Mouse (Mus musculus): Measurements from ENCODE around the gene Creb3. TPM values are rescaled to one million over a fixed set of nuclear protein-coding genes. Genes with fewer than 3 reads are reported as not detected.

The Creb3 gene
- total RNA-seq, 1 experiment from 2014 or later, result 172 TPM

GRCm38 (mm10) chr4:43558028-43558630, 4.0 kb upstream of the Creb3 start:
- no peak for DNase-seq

DNA sequence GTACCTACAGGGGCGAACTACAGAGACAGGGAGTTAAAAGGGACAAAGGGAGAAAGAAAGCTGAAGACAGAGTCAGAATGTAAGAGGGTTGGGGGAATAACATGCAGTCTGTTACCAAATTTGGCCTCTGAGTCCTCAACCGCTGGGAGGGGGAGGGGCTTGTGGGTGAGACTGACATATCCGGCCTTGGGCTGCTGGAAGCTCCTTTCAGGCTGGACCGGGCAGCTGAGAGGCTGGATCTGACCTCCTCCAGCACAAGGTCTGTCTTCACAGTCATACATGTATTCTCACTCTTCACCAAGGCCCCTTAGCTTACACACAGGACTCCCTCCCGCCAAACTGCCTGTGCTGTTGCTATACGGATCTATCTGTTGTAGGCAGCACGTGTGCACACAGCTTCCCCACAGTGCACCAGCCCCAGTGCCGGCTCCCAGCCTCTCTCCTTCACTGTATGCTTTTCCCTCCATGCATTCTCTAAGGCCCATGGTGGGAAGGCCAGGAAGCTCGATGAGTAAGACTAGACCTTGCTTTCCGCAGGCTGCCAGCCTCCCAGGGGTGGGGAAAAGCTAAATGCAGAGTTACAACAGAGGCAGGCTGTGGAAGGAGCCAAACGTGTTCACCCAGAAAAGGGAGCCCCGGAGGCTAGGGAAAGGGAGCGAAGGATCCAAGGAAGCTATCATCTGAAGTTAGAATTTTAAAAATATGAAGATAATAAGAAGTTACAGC, 3.3 kb upstream of the Creb3 start:
- DNase-seq, result peak; percentile 81

DNA sequence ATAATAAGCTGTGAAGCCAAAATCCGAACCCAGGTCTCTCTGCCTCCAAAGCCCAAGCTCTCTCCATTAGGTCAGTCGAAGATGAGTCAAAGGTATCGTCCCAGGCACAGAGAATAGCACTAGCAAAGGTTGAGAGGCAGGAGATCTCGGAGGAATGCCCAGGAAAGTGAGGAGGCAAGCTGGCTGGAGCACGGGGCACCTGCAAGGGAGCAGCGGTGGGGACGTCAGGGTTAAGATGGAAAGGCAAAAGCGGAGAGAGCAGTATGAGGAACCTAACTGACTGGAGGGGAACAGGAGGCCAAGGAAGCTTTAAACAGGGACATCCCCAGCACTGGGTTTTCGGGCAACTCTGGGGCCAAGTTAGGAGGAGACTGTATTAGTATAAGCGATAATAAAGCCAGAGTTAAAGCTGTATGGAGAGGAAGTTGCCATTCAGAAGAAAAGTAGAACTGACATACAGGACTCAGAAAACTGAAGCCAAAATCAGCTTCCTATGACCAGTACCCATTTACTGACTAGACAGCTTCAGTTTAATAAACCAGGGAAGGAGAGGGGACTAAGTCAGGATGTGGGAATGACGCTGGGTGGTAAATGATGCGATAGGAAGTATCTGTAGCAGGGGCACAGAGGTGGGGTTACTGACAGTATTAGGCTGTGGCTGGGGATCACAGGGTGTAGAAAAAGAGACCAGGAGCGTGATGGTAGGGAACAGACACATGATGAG, 2.5 kb upstream of the Creb3 start:
- DNase-seq, result no peak

DNA sequence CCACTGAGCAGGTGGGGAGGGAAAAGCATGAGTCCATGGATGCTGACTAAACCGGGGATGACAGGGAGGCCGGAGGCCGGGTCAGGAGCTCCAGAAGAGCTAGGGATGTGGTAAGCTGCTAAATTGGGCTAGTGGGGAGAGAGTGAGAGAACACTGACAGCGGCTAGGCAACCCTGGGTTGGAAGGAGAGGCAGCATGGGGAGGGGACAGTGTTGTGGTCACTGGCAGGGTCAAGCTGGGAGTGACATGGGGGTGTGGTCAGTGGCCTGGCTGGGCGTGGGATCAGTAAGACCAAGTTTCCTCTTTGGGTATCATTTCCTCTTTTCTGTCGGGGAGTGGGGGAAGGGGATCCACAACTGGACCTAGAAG, 1.9 kb upstream of the Creb3 start:
- peak; percentile 40 for DNase-seq

DNA sequence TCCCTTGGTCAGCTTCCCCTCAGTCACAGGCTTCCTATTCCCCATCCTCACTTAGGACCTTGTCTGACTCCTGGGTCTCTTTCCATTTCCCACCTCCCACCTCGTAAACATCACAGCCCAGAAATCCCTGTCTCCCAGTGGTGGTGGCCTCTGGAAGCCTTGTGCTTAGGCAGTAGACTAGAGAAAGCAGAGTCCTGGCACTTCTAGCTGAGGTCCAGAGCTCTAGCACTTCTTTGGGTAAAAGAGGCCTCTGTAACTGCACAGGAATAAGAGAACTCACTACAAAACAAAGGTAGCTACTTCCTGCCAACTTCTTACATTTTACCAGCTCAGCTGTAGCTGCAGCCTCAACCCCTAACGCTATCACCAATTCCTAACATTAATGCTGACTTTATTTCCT, 1.2 kb upstream of the Creb3 start:
- no peak for DNase-seq

DNA sequence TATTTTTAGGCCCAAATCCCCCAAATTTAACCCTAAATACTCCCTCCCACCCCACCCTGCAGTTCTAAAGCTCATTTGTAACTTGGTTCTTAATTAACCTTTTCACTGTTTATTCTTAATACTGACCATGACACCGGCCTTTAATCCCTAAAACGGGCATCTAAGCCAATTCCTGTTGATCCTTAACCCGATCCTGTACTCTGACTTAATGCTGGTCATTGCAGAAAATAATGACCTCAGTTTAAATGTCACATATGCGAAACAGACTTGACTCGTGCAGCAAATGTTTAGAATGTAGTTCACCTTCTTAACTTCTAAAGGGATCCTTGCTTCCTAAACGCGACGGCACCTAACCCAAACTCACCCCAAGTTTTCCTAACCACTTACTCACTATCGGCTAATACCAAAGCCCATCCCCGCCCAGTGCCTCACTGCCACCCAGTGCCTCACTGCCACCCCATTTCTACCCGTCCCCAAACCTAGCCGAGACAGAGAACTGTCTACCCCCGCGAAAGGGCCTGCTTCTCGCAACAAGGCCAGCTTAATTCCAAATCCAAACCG, 616 bp upstream of the Creb3 start:
- no peak for DNase-seq

DNA sequence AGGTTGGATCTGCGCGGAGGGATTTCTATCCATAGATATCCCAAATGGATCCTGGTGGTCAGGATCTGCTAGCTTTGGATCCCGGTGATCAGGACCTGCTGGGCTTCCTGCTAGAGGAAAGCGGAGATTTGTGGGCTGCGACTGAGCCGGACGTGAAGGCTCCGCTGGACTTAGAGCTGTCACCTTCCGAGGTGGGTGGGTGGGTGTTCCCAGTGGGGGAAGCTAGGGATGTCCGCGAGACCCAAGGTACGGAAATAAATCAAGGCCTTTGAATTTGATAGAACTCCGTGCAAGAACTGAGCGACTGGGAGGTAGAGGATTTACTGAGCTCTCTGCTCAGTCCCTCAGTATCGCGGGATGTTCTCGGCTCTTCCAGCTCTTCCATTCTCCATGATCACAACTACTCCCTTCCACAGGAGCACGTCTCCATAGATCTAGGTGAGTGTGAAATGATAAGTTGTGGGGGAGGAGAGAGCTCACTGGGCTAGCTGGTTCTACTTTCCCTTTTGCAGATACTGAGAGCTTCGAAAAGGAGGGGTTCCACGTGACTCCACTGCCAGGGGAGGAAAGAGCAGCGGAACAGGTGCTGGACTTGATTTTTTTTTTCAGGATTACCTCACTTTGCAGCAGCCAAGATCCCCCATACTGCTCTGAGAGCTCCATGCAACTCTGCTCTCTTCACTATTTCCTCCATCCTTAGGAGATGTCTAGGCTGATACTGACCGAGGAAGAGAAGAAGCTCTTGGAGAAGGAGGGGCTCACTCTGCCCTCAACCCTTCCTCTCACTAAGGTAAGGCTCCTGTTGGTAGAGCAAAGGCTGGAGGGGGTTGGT, 853 bp downstream of the Creb3 start:
- DNase-seq, result no peak

- DNase-seq, result no peak
Observed at GRCm38 (mm10) chr4:43563601-43563875, 1.4 kb downstream of the Creb3 start.

DNA sequence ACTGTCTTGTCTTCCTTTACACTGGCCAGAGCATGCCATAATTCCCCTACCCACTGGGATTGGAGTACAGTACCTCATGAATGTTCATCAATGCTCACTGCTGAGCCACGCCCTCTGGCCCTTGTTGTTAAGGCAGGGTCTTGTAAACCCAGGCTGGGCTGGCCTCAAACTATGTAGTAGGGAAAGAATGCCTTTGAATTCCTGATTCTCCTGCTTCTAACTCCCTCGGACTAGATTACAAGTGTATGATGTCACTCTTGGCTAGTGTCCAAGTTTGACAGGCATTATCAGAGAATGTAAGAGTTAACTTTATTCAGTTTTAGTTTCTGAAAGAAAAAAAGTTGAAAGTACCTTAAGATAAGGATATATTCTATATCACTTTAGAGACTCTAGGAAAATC, 2.1 kb downstream of the Creb3 start:
- DNase-seq, result no peak

- DNase-seq, result no peak
Observed at GRCm38 (mm10) chr4:43567140-43567539, 5.0 kb downstream of the Creb3 start.

DNA sequence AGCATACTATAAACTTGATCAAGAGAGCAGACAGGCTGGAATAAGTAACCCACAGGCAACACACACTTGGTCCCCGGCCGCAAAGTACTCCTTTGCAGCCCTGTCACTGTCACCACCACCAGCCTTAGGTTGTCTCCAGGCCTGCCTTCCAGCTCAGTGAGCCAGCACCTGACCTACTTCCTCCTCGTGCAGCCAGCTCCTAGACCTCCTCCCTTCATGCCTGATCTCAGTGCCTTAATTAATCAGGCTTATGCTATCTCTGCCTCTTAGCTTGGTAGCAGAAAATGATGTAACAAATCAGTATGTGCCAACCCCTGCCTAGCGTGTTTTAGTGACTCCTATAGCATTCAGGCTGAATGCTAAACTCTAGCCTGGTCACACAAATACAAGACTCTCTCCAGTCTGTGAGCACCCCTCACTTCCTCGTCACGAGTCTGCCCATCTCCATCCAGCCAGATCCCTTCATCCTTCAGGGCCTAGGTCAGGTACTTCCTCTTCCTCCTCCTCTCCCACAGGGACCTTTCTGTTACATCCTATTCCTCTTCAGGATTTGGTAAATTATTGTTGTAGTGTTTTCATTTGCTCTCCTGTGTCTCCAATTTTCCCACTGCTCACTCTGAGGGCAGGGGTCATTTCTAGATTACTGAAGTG, 9.4 kb downstream of the Creb3 start:
- no peak for DNase-seq

GRCm38 (mm10) chr4:43573561-43573960, 11.4 kb downstream of the Creb3 start:
- DNase-seq, result no peak

DNA sequence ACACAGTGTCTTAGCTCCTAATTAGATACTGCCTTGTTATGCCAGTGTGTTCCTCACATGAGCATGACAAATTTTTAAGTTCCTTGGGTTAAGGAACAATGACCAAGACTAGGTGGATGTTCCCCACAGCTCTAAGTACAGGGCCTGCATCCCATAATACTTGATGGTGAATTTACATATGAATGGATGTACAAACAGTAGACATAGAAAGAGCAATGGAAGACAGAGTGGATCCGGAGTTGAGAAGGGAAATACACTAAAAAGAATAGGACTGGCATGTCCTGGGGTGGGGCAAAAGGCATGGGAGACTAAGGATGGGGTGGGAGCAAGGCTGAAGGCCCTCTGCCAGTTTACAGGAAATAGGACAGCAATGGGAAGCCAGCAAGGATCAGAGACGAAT, 13.2 kb downstream of the Creb3 start:
- no peak for DNase-seq

DNA sequence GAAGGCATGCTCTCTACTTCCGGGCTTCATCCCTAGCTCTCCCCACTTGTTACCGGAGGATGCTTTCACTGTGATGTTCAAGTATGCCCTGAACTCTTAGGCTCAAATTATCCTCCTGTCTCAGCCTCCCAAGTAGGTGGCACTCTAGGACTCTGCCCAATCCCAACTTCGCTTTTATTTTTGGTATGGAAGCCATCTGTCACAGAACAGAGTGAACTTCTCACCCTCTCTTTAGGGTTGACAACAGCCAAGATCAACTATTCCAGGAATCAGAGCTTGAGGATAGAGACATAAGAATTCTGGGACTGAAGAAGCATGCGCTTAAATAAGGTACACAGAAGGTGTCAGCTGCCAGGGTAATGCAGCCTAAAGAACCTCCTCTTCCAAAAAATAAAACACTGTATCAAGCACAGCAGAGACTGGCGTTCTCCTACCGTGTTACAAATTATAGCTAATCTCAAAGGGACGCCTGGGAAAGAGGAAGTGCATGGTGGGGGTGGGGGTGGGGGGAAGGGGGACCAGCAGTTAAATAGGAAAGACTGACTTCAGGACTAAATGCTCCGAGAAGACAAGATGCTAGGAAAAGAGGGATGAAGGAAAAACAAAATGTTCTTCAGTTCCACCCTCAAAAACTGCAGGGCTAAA, 15.2 kb downstream of the Creb3 start:
- DNase-seq, result no peak

DNA sequence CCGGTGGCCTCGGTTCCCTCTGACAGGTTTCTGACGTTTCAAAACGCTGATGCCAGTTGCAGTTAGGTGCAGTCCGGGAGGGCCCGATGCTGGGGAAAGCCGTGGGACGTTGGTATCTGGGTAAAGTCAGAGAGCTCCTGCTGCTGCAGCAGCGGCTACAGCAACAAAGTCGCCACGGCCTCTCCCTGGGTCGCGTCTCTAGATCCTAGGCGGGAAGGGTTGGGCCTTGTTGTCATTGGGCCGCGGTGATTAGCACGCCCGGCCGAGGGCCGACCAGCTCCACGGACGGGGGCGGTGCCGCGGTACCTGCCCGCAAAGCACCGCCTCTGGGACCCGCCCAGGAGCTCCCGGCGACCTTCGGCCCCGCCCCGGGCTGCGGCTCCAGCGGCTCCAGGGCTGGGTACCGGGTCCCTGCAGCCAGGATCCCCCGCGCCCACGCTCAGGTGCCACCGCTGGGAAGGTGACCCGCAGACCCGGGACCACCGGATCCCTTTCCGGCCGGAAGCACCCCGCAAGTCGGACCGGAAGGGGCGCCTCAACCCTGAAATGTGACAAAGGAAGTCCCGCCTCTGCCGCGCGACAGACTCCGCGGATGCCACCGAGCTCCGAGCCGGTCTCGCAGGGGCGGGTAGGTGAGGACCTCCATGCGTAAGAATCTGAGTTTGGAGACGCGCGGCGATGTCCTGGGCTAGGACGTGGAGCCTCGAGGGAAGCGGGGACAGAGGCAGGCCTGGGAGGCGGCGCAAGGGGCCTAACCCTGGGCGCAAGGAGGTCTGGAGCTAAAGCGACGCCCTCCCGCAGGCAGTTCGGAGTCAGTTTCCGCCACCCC, 16.5 kb downstream of the Creb3 start, which contains the start of the genes Rgp1 and Gba2:
TSS of gene Rgp1 (plus strand) at position 340 of the 829 bp plus-strand sequence.
TSS of gene Gba2 (minus strand) at position 498 of the 829 bp plus-strand sequence.
- peak; percentile 92 for DNase-seq

- DNase-seq, result no peak
Observed at GRCm38 (mm10) chr4:43579256-43579655, 17.1 kb downstream of the Creb3 start.

- no peak for DNase-seq
Observed at GRCm38 (mm10) chr4:43579731-43580130, 17.6 kb downstream of the Creb3 start.

DNA sequence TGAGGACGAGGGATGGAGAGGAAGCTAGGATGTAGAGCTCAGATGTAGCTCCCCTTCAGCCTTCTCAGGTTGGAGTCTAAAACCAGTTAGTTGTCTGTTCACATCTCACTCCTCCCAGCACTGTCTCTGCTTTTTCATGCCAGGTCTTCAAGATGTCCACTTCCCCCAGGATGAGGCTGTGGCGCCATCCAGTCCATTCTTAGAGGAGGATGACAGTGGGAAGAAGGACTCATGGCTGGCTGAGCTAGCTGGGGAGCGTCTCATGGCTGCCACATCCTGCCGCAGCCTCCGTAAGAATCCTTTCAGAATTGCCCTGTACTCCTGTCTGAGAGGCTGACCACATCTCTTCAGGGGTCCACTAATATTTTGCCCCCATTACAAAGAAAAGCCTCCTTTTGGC, 18.6 kb downstream of the Creb3 start:
- DNase-seq, result no peak

DNA sequence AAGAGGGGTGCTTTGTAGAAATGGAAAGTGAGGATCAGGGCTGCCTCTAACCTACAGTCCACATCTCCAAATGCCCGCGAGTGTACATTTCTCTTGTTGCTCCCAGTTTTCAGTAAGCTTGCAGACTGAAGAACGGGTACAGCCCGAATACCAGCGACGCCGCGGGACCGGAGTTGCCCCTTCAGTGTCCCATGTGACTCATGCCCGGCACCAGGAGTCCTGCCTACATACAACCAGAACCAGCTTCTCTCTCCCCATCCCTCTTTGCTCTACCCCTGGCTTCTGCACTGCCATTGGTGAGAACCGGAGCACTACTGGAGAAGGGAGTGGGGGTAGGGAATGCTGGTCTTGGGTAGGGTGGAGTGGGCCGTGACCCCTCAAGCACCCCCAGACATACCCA, 19.2 kb downstream of the Creb3 start:
- DNase-seq, result no peak

- DNase-seq, result no peak
Observed at GRCm38 (mm10) chr4:43582241-43582640, 20.1 kb downstream of the Creb3 start.

All from adrenal gland, postnatal 25 days (tissue).